Mouse (Mus musculus) limb, embryonic 14.5 days (tissue): ENCODE measurements around the gene Ercc8. TPM values are rescaled to one million over a fixed set of nuclear protein-coding genes. Genes with fewer than 3 reads are reported as not detected.
A peak's percentile ranks its signal among the peaks of the same experiment; 100 is the strongest.

Experiments
- ATAC-seq: fragments of 200-750 bp; cut with Nextera tagmentation; 2 replicates; pipeline ENCODE4 v1.8.0; 2017; ENCODE audit warnings: low read depth, moderate number of reproducible peaks, moderate TSS enrichment; ENCODE audit not compliant: low FRiP score
- DNase-seq: peaks from one replicate; pipeline ENCODE4 v3.0.0-alpha.2; 2015; ENCODE audit warnings: low spot score
- H3K27ac ChIP-seq: fragments of 300-500 bp; sonication (generic); replicated peaks from 2 replicates; pipeline ENCODE4 v1.5.1; 2014; ENCODE audit warnings: low read depth, mild to moderate bottlenecking, low read length, moderate library complexity, mixed read lengths
- H3K27me3 ChIP-seq: fragments of 300-500 bp; sonication (generic); 2 replicates; pipeline ENCODE4 v1.6.1; 2014; ENCODE audit warnings: low read length, mixed read lengths; ENCODE audit not compliant: control insufficient read depth, insufficient read depth
- H3K36me3 ChIP-seq: fragments of 300-500 bp; sonication (generic); 2 replicates; pipeline ENCODE4 v1.6.1; 2014; ENCODE audit warnings: mild to moderate bottlenecking, low read length, moderate library complexity, mixed read lengths; ENCODE audit not compliant: control insufficient read depth, insufficient read depth
- H3K4me1 ChIP-seq: fragments of 300-500 bp; sonication (generic); 2 replicates; pipeline ENCODE4 v1.6.1; 2014; ENCODE audit warnings: antibody characterized with exemption, low read length, mixed read lengths; ENCODE audit not compliant: control insufficient read depth, insufficient read depth
- H3K4me2 ChIP-seq: fragments of 300-500 bp; sonication (generic); replicated peaks from 2 replicates; pipeline ENCODE4 v1.6.1; 2014; ENCODE audit warnings: low read depth, mild to moderate bottlenecking, low read length, moderate library complexity; ENCODE audit not compliant: severe bottlenecking
- H3K4me3 ChIP-seq: fragments of 300-500 bp; sonication (generic); replicated peaks from 2 replicates; pipeline ENCODE4 v1.5.1; 2014; ENCODE audit warnings: low read length
- H3K9ac ChIP-seq: fragments of 300-500 bp; sonication (generic); 2 replicates; pipeline ENCODE4 v1.6.1; 2014; ENCODE audit warnings: mild to moderate bottlenecking, low read depth, low read length, moderate library complexity; ENCODE audit not compliant: severe bottlenecking
- H3K9me3 ChIP-seq: fragments of 300-500 bp; sonication (generic); 2 replicates; pipeline ENCODE4 v1.6.1; 2016; ENCODE audit warnings: low read length; ENCODE audit not compliant: control insufficient read depth
- POLR2A ChIP-seq: fragments of 200-500 bp; IDR thresholded peaks from 2 replicates; pipeline ENCODE4 v1.8.0; 2012; ENCODE audit warnings: inconsistent platforms, mild to moderate bottlenecking, moderate library complexity, borderline replicate concordance; ENCODE audit not compliant: insufficient read depth, insufficient read length; ENCODE audit errors: extremely low read depth
- WGBS: fragments of 180-500 bp; shearing (Covaris S2); extraction: QIAGEN DNeasy Blood & Tissue Kit; methylation state at CpG from one replicate; pipeline ENCODE4 v1.1.7; 2014; 5-methylcytosine and 5-hydroxymethylcytosine counted together
- polyA plus RNA-seq, 2 experiments: library from polyadenylated mRNA; depleted of rRNA in 1 of 2; stranded (reverse) in 1 of 2; unstranded in 1 of 2; fragments of >200 nt; fragmentation: Nextera tagmentation in 1 of 2; extraction: Ambion mirVana in 1 of 2; gene quantifications; 2 replicates each; pipeline versions ENCODE4 v1.2.1 to v1.2.3; 2012 to 2014

Gene Ercc8
- polyA plus RNA-seq, 2 experiments = 16.1 to 24.2 TPM

GRCm38 (mm10) chr13:108127883-108128282 is 30.6 kb upstream of the Ercc8 start:
- no peak overlapping the region for H3K9ac ChIP-seq
- no peak for TF ChIP-seq POLR2A
- H3K9me3 ChIP-seq = no peaks in the 10 kb centered on the region
- no peak overlapping the region for H3K4me3 ChIP-seq
- no peaks in the 10 kb centered on the region for H3K27me3 ChIP-seq
- DNase-seq (no peak), ATAC-seq (no peak)
- no peak overlapping the region for H3K27ac ChIP-seq
- no peak overlapping the region for H3K4me2 ChIP-seq
- 42% methylated on average over 1 of the region's 1 CpGs for WGBS
- peaks cover 10% of the 10 kb centered on the region; the same call in 1 of the 2 replicates for H3K4me1 ChIP-seq
- no peaks in the 10 kb centered on the region for H3K36me3 ChIP-seq

- TF ChIP-seq POLR2A = no peak
- DNase-seq (peak; percentile 13), ATAC-seq (no peak; the same call in 1 of the 2 replicates)
- Histone ChIP-seq H3K9ac (no peak overlapping the region), H3K27ac (no peak overlapping the region), H3K4me1 (peaks cover 5% of the 10 kb centered on the region; the same call in 1 of the 2 replicates), H3K9me3 (no peaks in the 10 kb centered on the region), H3K4me2 (no peak overlapping the region), H3K27me3 (no peaks in the 10 kb centered on the region), H3K4me3 (no peak overlapping the region), H3K36me3 (no peaks in the 10 kb centered on the region)
- 52% methylated on average over 7 of the region's 7 CpGs for WGBS
Observed at GRCm38 (mm10) chr13:108129070-108129469, 29.5 kb upstream of the Ercc8 start.

- no peak overlapping the region for H3K4me3 ChIP-seq
- ATAC-seq = no peak
- no peak overlapping the region for H3K27ac ChIP-seq
- no peak overlapping the region for H3K9ac ChIP-seq
- H3K4me2 ChIP-seq = no peak overlapping the region
- H3K9me3 ChIP-seq = no peaks in the 10 kb centered on the region
- peaks cover 5% of the 10 kb centered on the region; the same call in 1 of the 2 replicates for H3K4me1 ChIP-seq
- no peaks in the 10 kb centered on the region for H3K36me3 ChIP-seq
- H3K27me3 ChIP-seq = no peaks in the 10 kb centered on the region
- no peak for TF ChIP-seq POLR2A
- WGBS = 90% methylated on average over 5 of the region's 5 CpGs
- DNase-seq = no peak
Observed at GRCm38 (mm10) chr13:108130737-108131136, 27.8 kb upstream of the Ercc8 start.

DNA sequence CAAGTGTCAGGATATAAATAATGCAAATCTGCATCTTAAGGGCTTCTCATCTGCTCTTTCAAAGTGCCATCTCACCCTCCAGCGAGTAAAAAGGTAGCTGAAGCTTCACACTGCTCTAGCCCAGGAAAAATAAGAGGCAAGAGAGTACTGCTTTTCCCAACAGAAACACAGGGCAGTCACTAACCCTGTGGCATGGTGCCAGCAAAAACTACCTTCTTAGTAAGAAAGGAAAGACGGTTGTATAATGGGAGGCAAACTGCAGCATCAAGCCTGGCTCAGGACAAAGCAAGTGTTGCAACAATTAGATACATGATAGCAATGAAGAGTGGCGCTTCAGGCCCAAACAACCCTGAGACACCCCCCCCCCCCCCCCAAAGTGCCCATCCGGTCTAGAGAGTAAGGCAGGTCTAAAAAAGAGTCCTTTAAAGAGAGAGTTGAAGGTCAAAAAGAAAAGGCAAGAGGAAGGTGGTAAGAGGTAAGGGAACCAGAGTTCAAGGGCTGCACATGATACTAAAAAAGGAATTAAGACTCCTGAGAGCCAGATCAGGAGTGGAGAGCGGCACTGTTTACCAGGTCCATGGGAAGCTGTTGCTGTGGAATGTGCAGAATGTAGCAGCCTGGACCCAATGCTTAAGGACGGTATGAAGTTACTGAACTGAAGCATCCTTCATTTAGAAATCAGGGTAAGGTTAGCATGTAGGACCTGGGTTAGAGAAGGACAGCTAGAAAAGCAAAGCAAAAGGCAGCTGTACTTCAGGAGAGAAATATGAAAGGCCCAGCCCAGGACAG is 26.3 kb upstream of the Ercc8 start:
- ATAC-seq = no peak
- H3K27me3 ChIP-seq = no peaks in the 10 kb centered on the region
- no peak overlapping the region for H3K4me2 ChIP-seq
- WGBS = 66% methylated on average over 6 of the region's 6 CpGs
- no peak overlapping the region for H3K4me3 ChIP-seq
- H3K9me3 ChIP-seq = no peaks in the 10 kb centered on the region
- no peak overlapping the region for H3K27ac ChIP-seq
- H3K36me3 ChIP-seq = no peaks in the 10 kb centered on the region
- peaks cover 5% of the 10 kb centered on the region; the same call in 1 of the 2 replicates for H3K4me1 ChIP-seq
- no peak overlapping the region for H3K9ac ChIP-seq
- TF ChIP-seq POLR2A = no peak
- DNase-seq = no peak

DNA sequence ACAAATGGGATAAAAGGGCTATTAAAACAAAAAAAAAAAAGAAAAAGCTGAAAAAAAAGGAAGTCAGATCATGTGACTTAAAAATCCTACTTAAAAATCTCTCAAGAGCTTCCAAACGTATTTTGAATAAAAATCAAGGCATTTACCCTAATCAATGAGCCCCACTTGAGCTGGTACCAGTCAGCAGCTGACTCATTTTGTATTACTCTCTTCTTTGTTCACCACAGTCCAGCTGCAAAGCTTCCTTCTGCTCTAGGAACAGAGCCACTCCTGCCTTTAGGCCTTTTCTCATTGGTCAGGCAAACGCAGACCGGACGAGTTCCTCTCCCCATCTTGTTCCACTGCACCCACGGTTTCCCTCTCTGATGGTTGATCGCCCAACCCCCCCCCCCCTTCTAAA is 22.9 kb upstream of the Ercc8 start:
- Histone ChIP-seq H3K27me3 (no peaks in the 10 kb centered on the region), H3K27ac (no peak overlapping the region), H3K9ac (no peak overlapping the region), H3K4me3 (no peak overlapping the region), H3K9me3 (no peaks in the 10 kb centered on the region), H3K4me2 (no peak overlapping the region), H3K4me1 (no peaks in the 10 kb centered on the region), H3K36me3 (no peaks in the 10 kb centered on the region)
- WGBS = 82% methylated on average over 6 of the region's 6 CpGs
- no peak for TF ChIP-seq POLR2A
- ATAC-seq (no peak), DNase-seq (no peak)
